Mouse (Mus musculus) cerebellum, adult 11-12 months (tissue): ENCODE data around the gene Cpvl.

Source experiments
- DNase-seq: peaks from one replicate; pipeline ENCODE4 v3.0.0; 2022

Gene Cpvl

DNA sequence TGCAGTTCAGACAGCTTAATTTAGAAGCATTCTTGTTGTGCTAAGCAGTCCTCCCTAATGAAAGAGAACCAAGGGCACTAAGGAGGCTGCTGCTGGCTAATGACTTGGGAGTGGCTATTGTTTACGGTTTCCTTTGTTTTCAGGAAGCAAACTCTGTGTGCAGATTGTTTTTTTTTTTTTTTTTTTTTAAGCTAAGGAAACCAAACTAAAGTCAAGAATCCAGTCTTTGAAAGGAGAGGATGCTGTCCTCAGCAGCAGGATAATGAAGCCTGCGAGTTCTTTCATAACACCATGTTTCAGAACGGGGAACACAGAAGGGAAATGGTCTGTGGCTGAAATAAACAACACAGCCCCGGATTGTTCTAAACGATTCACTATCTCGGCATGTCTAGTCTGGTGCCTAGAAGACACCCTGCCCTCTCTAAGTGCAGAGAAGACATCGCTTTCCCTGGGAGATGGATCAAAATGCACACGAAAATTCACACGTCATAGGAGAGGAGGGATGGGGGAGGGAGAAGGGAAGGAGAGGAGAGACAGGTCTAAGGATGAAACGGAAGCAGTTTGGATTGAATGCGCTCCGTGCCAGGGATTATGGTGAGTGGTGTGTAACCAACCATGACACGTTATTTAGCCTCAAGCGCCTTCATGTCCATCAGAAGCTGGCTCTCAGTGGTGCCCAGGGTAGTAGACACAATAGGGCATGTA is 97.8 kb downstream of the Cpvl start:
- peak; percentile 19 for DNase-seq

DNA sequence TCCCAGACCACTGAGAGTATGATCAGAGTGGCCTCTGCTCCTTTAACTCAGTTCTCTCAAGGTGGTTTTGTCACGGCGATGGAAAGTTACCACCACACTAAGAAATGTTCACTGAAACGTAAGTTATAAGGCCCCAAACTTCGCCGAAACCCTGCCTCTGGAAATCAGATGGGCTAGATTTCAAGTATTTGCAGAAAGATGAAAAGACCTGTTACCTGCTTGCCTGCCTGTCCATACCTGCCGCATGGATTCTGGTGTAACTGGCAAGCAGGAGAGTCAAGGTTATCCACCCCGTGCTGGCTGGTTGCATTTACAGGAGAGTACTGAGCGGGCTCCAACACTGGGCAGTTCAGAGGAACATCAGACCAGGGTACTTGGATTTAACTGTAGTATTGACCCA is 98.9 kb downstream of the Cpvl start:
- DNase-seq: no peak

DNA sequence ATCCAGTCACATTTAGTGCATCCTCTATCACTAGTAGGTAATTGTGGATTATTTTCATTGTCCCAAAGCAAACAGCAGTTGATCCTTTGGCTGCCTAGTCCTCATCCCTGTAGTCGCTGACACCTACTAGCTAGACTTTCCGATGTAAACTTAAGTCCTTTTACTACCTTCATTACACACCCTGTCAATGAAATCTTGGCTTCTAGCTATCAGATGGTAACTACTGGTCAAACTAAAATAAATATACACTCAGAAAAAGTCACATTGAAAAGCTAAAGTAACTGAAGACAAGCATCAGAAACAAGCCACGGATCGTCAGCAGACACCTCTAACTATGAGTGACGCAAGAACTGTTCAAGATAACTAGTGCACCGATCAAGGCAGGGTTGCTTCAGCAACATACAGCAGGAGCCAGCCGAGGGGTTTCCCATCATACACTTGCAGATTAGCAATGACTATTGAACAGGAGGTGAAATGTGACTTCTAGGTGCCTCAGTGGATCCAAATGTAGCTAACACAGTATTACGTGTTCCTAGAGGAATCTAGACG is 103.5 kb downstream of the Cpvl start:
- no peak for DNase-seq

DNA sequence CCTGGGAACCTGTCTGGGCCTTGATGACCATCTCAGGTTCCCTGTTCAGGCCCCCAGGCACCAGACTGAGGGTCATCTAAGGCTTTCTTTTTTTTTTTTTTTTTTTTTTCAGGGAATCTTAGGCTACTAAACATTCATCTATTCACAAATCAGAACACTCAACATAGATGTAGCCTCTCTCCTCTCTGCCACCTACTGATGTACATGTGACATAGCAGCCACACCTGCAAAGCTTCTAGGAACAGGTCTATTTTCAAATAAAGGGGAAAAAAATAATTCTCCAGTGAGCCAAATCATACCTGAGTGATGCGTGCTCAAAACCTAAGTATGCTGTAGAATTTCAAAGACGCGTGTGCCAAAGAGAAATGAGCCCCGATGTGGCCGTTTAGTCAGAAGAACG is 106.6 kb downstream of the Cpvl start:
- DNase-seq: no peak

DNA sequence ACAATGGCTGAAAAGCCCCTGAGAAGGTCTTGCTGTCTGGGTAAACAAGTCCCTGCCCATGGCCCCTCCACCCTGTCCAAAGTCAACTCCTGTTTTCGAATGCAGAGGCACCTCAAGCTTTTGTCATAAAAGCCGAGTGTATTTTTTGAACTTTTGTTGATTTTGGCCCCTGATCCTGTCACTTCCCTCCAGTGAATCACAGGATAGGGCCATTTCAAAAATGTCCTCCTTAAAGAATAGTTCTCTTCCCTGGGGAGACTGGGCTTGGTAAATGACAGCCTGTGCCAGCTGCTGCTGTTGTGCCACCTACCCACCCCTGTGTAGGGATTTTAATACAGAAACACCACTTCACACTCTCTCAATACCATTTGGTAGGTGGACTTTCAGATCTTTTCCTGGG is 115.5 kb downstream of the Cpvl start:
- no peak for DNase-seq

DNA sequence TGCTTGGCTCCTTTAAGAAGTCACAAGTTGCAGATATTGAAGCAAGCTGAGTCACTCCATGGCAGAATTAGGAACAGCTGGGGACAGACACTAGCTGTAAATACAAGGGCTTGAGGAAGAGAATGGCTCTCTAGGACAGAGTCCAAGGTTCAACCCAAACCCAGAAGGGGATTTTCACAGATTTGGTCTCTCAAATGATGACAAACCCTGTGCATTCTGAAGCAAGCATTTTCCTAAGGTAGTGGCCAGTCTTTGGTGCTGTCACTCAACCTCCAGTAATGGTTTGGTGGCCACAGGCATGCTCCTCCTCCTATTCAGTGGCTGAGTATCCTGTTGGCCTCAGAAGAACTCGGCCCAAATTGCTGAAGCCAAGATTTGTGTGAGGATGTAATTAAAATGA is 119.4 kb downstream of the Cpvl start:
- DNase-seq: no peak

DNA sequence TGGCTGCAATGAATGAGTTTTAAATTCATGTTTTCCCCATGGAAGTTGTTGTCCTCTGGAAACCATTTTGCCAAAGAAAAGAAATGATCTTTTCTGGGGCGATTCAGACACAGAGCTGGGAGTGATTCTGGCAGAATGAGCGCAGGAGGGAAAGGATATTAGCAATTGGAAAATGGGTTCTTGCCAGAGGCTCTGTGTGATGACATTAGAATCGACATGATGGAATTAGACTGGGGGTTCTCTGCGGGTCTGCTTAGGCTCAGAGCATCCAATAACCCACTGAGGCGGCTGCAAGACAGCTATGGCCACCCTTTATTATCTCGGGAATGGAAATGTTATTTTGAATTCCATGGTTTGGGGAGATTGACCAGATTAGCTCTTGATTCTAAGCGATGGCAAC is 120.6 kb downstream of the Cpvl start:
- no peak for DNase-seq

DNA sequence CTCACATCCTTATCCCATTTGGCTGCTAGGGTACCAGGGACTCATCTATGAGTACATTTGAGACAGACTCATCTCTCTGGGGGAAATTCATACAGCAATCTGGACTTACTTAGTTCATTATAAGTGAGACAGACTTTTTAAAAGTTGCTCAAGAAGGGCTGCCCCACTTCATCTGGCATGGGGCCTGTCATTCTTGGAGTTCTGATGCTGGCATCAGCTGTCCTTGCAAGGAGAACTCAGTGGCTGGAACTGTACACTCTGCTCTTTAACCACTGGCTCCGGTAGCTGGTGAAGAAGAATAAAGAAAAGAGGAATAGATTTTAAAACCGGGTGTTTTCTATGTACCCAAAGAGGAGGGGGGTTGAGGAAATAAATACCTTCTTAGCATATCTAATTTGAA is 121.7 kb downstream of the Cpvl start:
- no peak for DNase-seq

DNA sequence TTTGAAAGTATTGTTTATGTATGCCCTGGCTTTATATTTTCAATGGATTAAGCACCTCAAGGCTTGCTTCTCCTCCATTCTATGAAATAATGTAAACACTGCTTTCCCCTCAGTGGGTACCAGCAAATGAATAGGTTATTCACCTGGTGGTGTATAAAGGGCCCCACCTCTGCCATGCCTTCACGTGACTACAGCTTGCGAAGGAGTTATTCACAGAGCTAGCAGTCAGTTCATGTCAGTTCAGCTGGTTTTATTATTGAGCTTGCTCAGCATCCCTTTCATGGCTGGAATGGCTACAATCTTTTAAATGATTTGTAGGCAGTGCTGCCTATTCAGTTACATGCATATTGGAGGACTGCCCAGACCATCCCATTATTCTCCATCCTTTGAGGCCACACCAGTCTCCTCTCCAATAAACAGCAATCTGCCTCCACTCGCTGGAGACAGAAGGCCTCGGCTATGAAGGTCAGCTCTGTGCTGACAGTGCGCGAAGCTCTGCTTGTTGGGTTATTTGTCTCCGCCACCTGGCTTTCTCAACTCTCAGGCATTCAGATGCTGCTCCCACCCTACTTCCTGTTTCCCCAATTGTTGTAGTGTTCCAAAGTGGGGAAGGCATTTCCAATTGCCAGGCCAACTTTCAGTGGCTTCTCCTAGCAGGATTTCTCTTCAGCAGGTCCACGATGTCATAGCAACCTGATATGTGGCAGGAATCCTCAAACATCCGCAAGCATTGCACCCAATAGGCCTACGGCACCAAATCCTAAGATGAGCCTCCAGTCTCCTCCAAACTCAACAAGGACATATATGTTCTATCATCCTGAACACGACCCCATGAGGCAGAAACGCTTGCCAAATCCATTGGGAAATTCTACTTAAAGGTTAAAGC is 123.3 kb downstream of the Cpvl start:
- DNase-seq: peak; percentile 8

DNA sequence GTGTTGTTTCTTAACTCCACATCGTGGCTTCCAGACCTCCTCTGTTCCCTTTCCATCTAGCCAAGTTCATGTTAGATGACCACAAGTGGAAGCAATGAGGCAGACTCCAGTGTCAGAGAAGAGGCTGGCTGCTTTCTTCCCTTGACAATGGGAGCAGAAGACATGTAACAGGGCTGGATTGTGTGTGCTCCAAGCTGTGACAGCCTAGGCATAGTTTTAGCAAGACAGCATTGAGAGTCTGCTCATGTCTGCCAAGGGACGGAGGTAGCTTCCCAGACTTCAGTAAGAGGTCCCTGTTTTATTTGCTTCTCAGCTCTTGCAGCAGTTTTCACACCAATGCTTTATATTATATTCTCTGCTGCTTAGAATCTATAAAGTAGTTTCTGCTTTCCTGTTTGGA is 124.2 kb downstream of the Cpvl start:
- DNase-seq: no peak

DNA sequence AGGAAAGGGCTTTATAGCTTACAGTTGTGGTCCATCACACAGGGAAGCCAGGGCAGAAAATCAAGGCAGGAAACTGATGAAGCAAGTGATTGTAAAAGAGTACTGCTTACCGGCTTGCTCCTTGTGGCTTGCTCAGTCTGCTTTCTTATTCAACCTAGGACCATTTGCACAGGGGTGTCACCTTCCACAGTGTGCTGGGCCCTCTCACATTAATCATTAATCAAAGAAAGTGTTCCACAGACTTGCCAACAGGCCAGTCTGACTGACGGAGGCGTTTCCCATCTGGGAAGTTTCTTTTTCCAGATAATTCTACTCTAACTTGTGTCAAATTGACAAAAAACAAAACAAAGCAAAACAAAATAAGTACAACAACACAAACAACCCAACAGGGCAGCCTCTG is 124.9 kb downstream of the Cpvl start:
- no peak for DNase-seq

DNA sequence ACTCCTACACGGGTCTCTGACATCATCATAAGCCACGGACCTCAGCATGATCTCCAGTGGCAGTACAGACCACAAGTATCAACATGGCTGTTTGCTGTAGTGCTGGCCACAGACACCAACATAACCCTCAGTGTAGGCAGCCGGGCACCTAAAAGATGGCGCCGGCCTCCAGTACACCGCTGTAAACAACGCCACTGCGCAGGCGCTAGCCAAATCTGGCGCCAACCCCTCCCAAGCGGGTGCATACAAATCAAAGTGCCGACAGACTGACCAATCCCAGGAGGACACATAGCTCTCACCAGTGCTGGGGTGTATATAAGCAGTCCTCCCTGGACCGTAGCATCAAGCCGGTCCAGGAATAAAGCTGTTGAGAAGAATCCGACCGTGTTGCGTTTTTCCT is 133.8 kb downstream of the Cpvl start:
- DNase-seq: no peak

DNA sequence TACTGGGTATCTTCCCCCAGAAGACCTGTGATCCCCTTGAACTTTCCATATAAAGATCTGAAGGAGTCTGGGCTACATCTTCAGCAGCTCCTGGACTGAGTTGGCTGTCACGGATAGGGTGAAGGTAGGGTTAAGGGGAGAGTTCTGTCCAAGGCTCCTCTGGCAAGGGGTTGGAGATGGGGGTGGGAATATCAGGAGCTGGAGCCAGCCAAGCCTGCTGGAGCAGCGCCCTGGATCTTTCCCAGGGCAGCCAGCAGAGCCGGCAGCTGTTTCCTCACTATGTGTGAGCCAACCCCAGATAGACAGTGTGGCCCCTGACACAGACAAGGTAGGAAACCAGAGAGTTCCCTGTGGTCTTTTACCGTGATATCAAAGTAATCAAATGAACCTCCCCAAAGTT is 153.3 kb downstream of the Cpvl start:
- DNase-seq: peak; percentile 8
